Mouse (Mus musculus) spleen, adult 2 months (tissue): ENCODE data around the gene Acsl6.

Experiments used
- CTCF ChIP-seq: fragments of 200-500 bp; IDR thresholded peaks from 2 replicates; pipeline ENCODE4 v1.5.1; 2011; ENCODE audit warnings: mild to moderate bottlenecking, inconsistent platforms; ENCODE audit not compliant: insufficient read depth, insufficient read length, insufficient replicate concordance; ENCODE audit errors: extremely low read depth
- POLR2A ChIP-seq: fragments of 200-500 bp; IDR thresholded peaks from 2 replicates; pipeline ENCODE4 v1.6.1; 2011; ENCODE audit warnings: low read depth, low read length, inconsistent platforms

GRCm38 (mm10) chr11:54310588-54310987 is 7.0 kb downstream of the Acsl6 start:
- TF ChIP-seq POLR2A (no peak), CTCF (no peak)
